Mouse (Mus musculus): ENCODE results near the gene Cog7. TPM values are rescaled to one million over a fixed set of nuclear protein-coding genes. Genes with fewer than 3 reads are reported as not detected.
A peak's percentile ranks its signal among the peaks of the same experiment; 100 is the strongest.

Cog7 gene
- polyA plus RNA-seq, 1 experiment from 2014 or later, result 28.3 TPM

DNA sequence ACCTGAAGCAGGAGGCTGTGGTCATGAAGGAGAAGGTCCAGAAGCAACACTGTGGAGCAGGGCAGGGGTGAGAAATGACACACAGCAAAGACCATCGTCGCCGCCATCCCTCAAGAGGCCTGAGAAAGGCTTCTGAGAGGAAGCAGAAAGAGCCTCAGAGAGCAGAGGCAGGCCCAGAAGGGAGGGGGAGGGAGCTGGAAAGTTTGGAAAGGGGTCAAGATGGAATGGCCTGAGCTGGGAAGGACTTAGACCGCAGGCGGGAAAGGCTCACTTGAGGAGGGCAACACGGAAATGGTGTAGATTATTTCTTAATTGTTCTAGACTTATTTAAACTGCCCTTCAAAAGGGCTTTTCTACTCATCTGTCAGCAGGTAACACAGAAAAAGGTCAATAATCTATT lies 47.8 kb downstream of the Cog7 start:
- H3K4me3 ChIP-seq (ENCODE audit: low read length), result no peak overlapping the region
- H3K36me3 ChIP-seq (ENCODE audit: control insufficient read depth, insufficient read depth, low read length), result peaks cover 12% of the 10 kb centered on the region; the same call in 1 of the 2 replicates
- ATAC-seq (ENCODE audit: low FRiP score, low TSS enrichment), result no peak
- H3K27me3 ChIP-seq (ENCODE audit: control insufficient read depth, insufficient read depth, low read length), result no peaks in the 10 kb centered on the region
- peaks cover 17% of the 10 kb centered on the region; the same call in 1 of the 2 replicates for H3K4me1 ChIP-seq (ENCODE audit: control insufficient read depth, insufficient read depth, low read length)
- H3K27ac ChIP-seq (ENCODE audit: low read depth, low read length), result peak overlapping the region; percentile 55; the same call in 1 of the 2 replicates
- no peak overlapping the region for H3K9ac ChIP-seq (ENCODE audit: low read depth, low read length)
- WGBS, result 75% methylated on average over 6 of the region's 6 CpGs
- H3K9me3 ChIP-seq (ENCODE audit: control insufficient read depth, low read length), result no peaks in the 10 kb centered on the region
- H3K4me2 ChIP-seq (replicated peaks; ENCODE audit: low read depth, low read length), result no peak overlapping the region

- 54% methylated on average over 7 of the region's 7 CpGs for WGBS
- H3K27ac ChIP-seq (ENCODE audit: low read depth, low read length), result no peak overlapping the region
- no peak for ATAC-seq (ENCODE audit: low FRiP score, low TSS enrichment)
Observed at GRCm38 (mm10) chr7:121931246-121931645, 50.3 kb downstream of the Cog7 start.

DNA sequence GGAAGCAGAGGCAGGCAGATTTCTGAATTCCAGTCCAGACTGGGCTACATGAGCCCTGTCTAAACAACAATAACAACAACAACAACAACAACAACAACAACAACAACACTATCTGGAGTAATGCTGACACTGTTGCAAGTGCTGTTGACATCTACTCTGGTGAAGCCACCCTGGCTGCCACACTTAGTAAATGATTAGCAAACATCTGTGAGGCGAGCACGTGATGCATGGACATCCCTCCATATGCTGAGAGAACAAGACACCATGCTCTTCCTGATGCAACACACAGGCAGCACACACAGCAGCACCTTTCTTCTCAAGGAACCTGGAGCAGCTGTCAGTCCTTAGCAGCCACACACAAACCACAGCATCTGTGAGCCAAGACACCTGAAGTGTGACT lies 53.6 kb downstream of the Cog7 start:
- no peak overlapping the region for H3K4me2 ChIP-seq (replicated peaks; ENCODE audit: low read depth, low read length)
- H3K27ac ChIP-seq (ENCODE audit: low read depth, low read length), result no peak overlapping the region
- ATAC-seq (ENCODE audit: low FRiP score, low TSS enrichment), result no peak
- H3K36me3 ChIP-seq (ENCODE audit: control insufficient read depth, insufficient read depth, low read length), result peaks cover 12% of the 10 kb centered on the region; the same call in 1 of the 2 replicates
- H3K4me3 ChIP-seq (ENCODE audit: low read length), result no peak overlapping the region
- H3K27me3 ChIP-seq (ENCODE audit: control insufficient read depth, insufficient read depth, low read length), result no peaks in the 10 kb centered on the region
- H3K4me1 ChIP-seq (ENCODE audit: control insufficient read depth, insufficient read depth, low read length), result no peaks in the 10 kb centered on the region
- no peaks in the 10 kb centered on the region for H3K9me3 ChIP-seq (ENCODE audit: control insufficient read depth, low read length)
- H3K9ac ChIP-seq (ENCODE audit: low read depth, low read length), result no peak overlapping the region
- WGBS, result 96% methylated on average over 2 of the region's 2 CpGs

More at GRCm38 (mm10) chr7:121931246-121931645, 50.3 kb downstream of the Cog7 start:
- Histone ChIP-seq H3K27me3 (ENCODE audit: control insufficient read depth, insufficient read depth, low read length) (no peaks in the 10 kb centered on the region), H3K4me3 (ENCODE audit: low read length) (no peak overlapping the region), H3K36me3 (ENCODE audit: control insufficient read depth, insufficient read depth, low read length) (peaks cover 16% of the 10 kb centered on the region; the same call in 1 of the 2 replicates), H3K4me1 (ENCODE audit: control insufficient read depth, insufficient read depth, low read length) (peaks cover 12% of the 10 kb centered on the region; the same call in 1 of the 2 replicates), H3K9ac (ENCODE audit: low read depth, low read length) (no peak overlapping the region), H3K4me2 (replicated peaks; ENCODE audit: low read depth, low read length) (no peak overlapping the region), H3K9me3 (ENCODE audit: control insufficient read depth, low read length) (no peaks in the 10 kb centered on the region)

- peaks cover 11% of the 10 kb centered on the region; the same call in 1 of the 2 replicates for H3K36me3 ChIP-seq (ENCODE audit: control insufficient read depth, insufficient read depth, low read length)
- H3K27ac ChIP-seq (ENCODE audit: low read depth, low read length), result no peak overlapping the region
- H3K4me2 ChIP-seq (replicated peaks; ENCODE audit: low read depth, low read length), result no peak overlapping the region
- no peaks in the 10 kb centered on the region for H3K9me3 ChIP-seq (ENCODE audit: control insufficient read depth, low read length)
- no peak overlapping the region for H3K4me3 ChIP-seq (ENCODE audit: low read length)
- no peak for ATAC-seq (ENCODE audit: low FRiP score, low TSS enrichment)
- 94% methylated on average over 7 of the region's 7 CpGs for WGBS
- no peaks in the 10 kb centered on the region for H3K27me3 ChIP-seq (ENCODE audit: control insufficient read depth, insufficient read depth, low read length)
- no peaks in the 10 kb centered on the region for H3K4me1 ChIP-seq (ENCODE audit: control insufficient read depth, insufficient read depth, low read length)
- H3K9ac ChIP-seq (ENCODE audit: low read depth, low read length), result no peak overlapping the region
Observed at GRCm38 (mm10) chr7:121924361-121924760, 57.1 kb downstream of the Cog7 start.

DNA sequence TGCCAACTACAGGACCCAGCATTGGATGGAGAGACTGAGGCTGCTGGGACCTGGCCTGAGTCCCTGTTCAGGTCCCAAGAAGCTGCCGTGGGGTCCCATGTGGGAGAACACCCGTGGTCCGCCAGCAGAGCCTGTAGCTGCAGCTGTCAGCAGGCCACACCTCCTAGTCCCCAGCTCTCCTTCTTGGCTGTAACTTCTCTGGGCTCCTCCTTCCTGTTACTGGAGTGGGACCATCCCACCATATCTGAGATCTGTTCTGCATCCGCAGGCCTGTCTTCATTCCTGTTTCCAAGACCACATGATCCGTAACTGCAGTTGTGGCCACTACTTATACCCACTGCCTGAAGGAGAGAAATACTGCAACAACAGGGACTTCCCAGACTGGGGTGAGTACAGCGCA lies 67.6 kb downstream of the Cog7 start:
- Histone ChIP-seq H3K9ac (ENCODE audit: low read depth, low read length) (no peak overlapping the region), H3K4me3 (ENCODE audit: low read length) (no peak overlapping the region), H3K36me3 (ENCODE audit: control insufficient read depth, insufficient read depth, low read length) (no peaks in the 10 kb centered on the region), H3K4me1 (ENCODE audit: control insufficient read depth, insufficient read depth, low read length) (no peaks in the 10 kb centered on the region), H3K27ac (ENCODE audit: low read depth, low read length) (no peak overlapping the region), H3K4me2 (replicated peaks; ENCODE audit: low read depth, low read length) (no peak overlapping the region), H3K9me3 (ENCODE audit: control insufficient read depth, low read length) (no peaks in the 10 kb centered on the region), H3K27me3 (ENCODE audit: control insufficient read depth, insufficient read depth, low read length) (no peaks in the 10 kb centered on the region)
- no peak for ATAC-seq (ENCODE audit: low FRiP score, low TSS enrichment)
- WGBS, result 68% methylated on average over 6 of the region's 6 CpGs

DNA sequence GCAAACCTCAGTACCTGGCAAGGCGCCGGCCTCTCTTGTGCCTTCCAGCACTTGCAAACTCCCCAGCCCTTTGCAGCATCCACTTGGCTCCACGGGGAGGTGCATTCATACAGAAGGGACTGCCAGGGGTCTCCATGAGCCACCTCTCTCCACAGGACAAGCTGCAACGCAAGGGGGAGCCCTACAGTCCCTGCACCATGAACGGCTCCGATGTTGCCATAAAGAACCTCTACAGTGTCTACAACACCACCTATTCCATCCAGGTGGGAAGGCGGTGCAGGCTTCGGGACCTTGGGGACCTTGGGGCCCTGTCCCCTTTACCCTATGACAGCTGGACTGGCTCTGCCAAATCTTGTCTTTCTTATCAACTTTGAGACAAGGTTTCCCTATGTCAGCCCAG lies 69.3 kb downstream of the Cog7 start:
- H3K9me3 ChIP-seq (ENCODE audit: control insufficient read depth, low read length), result no peaks in the 10 kb centered on the region
- WGBS, result 73% methylated on average over 8 of the region's 8 CpGs
- no peak overlapping the region for H3K4me3 ChIP-seq (ENCODE audit: low read length)
- H3K27ac ChIP-seq (ENCODE audit: low read depth, low read length), result no peak overlapping the region
- H3K9ac ChIP-seq (ENCODE audit: low read depth, low read length), result no peak overlapping the region
- ATAC-seq (ENCODE audit: low FRiP score, low TSS enrichment), result no peak
- no peaks in the 10 kb centered on the region for H3K36me3 ChIP-seq (ENCODE audit: control insufficient read depth, insufficient read depth, low read length)
- H3K27me3 ChIP-seq (ENCODE audit: control insufficient read depth, insufficient read depth, low read length), result no peaks in the 10 kb centered on the region
- no peaks in the 10 kb centered on the region for H3K4me1 ChIP-seq (ENCODE audit: control insufficient read depth, insufficient read depth, low read length)
- no peak overlapping the region for H3K4me2 ChIP-seq (replicated peaks; ENCODE audit: low read depth, low read length)

DNA sequence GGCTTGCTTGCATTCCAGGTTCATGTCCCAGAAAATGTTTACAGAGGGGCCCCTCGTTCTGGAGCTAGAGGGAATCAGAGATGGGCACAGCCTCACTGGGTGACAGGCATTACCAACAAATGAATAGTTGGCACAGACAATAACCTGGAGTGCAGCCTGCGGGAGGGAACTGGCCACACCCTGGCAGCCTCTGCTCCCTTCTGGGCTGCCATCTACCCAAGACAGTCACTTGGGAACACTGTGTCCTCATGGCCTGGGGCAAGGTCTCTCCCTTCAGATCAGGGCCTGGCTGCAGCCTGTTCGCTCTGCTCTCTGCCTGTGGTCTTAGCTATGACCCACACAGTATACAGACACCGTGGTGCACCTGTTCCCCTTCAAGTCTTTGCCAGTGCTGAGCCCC lies 74.6 kb downstream of the Cog7 start:
- no peak overlapping the region for H3K4me2 ChIP-seq (replicated peaks; ENCODE audit: low read depth, low read length)
- no peak overlapping the region for H3K9ac ChIP-seq (ENCODE audit: low read depth, low read length)
- H3K27me3 ChIP-seq (ENCODE audit: control insufficient read depth, insufficient read depth, low read length), result no peaks in the 10 kb centered on the region
- H3K4me3 ChIP-seq (ENCODE audit: low read length), result no peak overlapping the region
- no peak overlapping the region for H3K27ac ChIP-seq (ENCODE audit: low read depth, low read length)
- no peak for ATAC-seq (ENCODE audit: low FRiP score, low TSS enrichment)
- 76% methylated on average over 4 of the region's 4 CpGs for WGBS
- H3K36me3 ChIP-seq (ENCODE audit: control insufficient read depth, insufficient read depth, low read length), result no peaks in the 10 kb centered on the region
- no peaks in the 10 kb centered on the region for H3K4me1 ChIP-seq (ENCODE audit: control insufficient read depth, insufficient read depth, low read length)
- H3K9me3 ChIP-seq (ENCODE audit: control insufficient read depth, low read length), result no peaks in the 10 kb centered on the region

GRCm38 (mm10) chr7:121902757-121903411 lies 78.6 kb downstream of the Cog7 start:
- Histone ChIP-seq H3K27ac (ENCODE audit: low read depth, low read length) (no peak overlapping the region), H3K9me3 (ENCODE audit: control insufficient read depth, low read length) (no peaks in the 10 kb centered on the region), H3K4me1 (ENCODE audit: control insufficient read depth, insufficient read depth, low read length) (no peaks in the 10 kb centered on the region), H3K4me3 (ENCODE audit: low read length) (no peak overlapping the region), H3K9ac (ENCODE audit: low read depth, low read length) (no peak overlapping the region), H3K4me2 (replicated peaks; ENCODE audit: low read depth, low read length) (no peak overlapping the region), H3K36me3 (ENCODE audit: control insufficient read depth, insufficient read depth, low read length) (no peaks in the 10 kb centered on the region), H3K27me3 (ENCODE audit: control insufficient read depth, insufficient read depth, low read length) (peaks cover 4% of the 10 kb centered on the region; the same call in 1 of the 2 replicates)
- 62% methylated on average over 8 of the region's 8 CpGs for WGBS
- ATAC-seq (ENCODE audit: low FRiP score, low TSS enrichment), result peak; percentile 40; the same call in 1 of the 2 replicates

DNA sequence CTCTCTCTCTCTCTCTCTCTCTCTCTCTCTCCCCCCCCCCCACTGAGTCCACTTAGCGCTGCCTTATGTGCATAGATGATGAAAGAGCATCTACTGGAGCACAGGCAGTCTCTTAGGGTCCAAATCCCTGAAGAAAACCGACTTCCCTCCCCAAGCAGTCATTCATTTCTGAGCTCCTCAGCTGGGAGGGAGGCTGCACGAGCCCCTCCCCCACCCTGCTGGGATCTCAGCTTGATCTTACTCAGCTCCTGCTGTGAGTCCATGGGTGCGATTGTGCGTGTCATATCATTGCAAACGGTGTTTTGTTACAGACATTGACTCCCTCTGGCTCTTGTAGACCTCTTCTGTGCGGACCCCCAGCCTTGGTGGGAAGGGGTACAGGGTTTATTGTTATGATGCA lies 81.6 kb downstream of the Cog7 start:
- Histone ChIP-seq H3K27ac (ENCODE audit: low read depth, low read length) (no peak overlapping the region), H3K9me3 (ENCODE audit: control insufficient read depth, low read length) (no peaks in the 10 kb centered on the region), H3K27me3 (ENCODE audit: control insufficient read depth, insufficient read depth, low read length) (peaks cover 4% of the 10 kb centered on the region; the same call in 1 of the 2 replicates), H3K4me3 (ENCODE audit: low read length) (no peak overlapping the region), H3K4me2 (replicated peaks; ENCODE audit: low read depth, low read length) (peak overlapping the region; percentile 13; the same call in 1 of the 2 replicates), H3K9ac (ENCODE audit: low read depth, low read length) (no peak overlapping the region), H3K4me1 (ENCODE audit: control insufficient read depth, insufficient read depth, low read length) (no peaks in the 10 kb centered on the region), H3K36me3 (ENCODE audit: control insufficient read depth, insufficient read depth, low read length) (no peaks in the 10 kb centered on the region)
- ATAC-seq (ENCODE audit: low FRiP score, low TSS enrichment), result no peak
- 10% methylated on average over 7 of the region's 7 CpGs for WGBS
